Mouse (Mus musculus) cerebellum, postnatal 36 days (tissue): Measurements from ENCODE around the gene Cfap61.

Experiments used
- DNase-seq, 2 experiments: peaks; one replicate each; pipeline ENCODE4 v3.0.0; 2021 to 2022; ENCODE audit warnings: mixed read lengths in 2 of 2

Gene Cfap61

GRCm38 (mm10) chr2:146089157-146089692 is 154.6 kb downstream of the Cfap61 start:
- DNase-seq = no peak

GRCm38 (mm10) chr2:146097532-146097931 is 162.9 kb downstream of the Cfap61 start:
- no peak for DNase-seq

- no peak for DNase-seq
Observed at GRCm38 (mm10) chr2:146098853-146099717, 164.5 kb downstream of the Cfap61 start.

GRCm38 (mm10) chr2:146099838-146100237 is 165.3 kb downstream of the Cfap61 start:
- DNase-seq = no peak

- DNase-seq = no peak
Observed at GRCm38 (mm10) chr2:146100489-146101060, 166.0 kb downstream of the Cfap61 start.

GRCm38 (mm10) chr2:146102600-146102999 is 168.0 kb downstream of the Cfap61 start:
- DNase-seq = no peak

GRCm38 (mm10) chr2:146105341-146105740 is 170.8 kb downstream of the Cfap61 start:
- DNase-seq = no peak

GRCm38 (mm10) chr2:146107980-146108379 is 173.4 kb downstream of the Cfap61 start:
- DNase-seq = no peak

- no peak for DNase-seq
Observed at GRCm38 (mm10) chr2:146109921-146110320, 175.3 kb downstream of the Cfap61 start.

GRCm38 (mm10) chr2:146116282-146116681 is 181.7 kb downstream of the Cfap61 start:
- DNase-seq = no peak

GRCm38 (mm10) chr2:146116726-146117125 is 182.1 kb downstream of the Cfap61 start:
- DNase-seq = no peak

- DNase-seq = no peak
Observed at GRCm38 (mm10) chr2:146117191-146117914, 182.8 kb downstream of the Cfap61 start.

GRCm38 (mm10) chr2:146117915-146118403 is 183.4 kb downstream of the Cfap61 start:
- no peak for DNase-seq

GRCm38 (mm10) chr2:146121551-146121950 is 187.0 kb downstream of the Cfap61 start:
- no peak for DNase-seq

GRCm38 (mm10) chr2:146125129-146125528 is 190.5 kb downstream of the Cfap61 start:
- DNase-seq = no peak

GRCm38 (mm10) chr2:146128622-146129021 is 194.0 kb downstream of the Cfap61 start:
- no peak for DNase-seq

GRCm38 (mm10) chr2:146130514-146130913 is 195.9 kb downstream of the Cfap61 start:
- no peak for DNase-seq

GRCm38 (mm10) chr2:146134275-146134674 is 199.7 kb downstream of the Cfap61 start:
- DNase-seq = no peak

GRCm38 (mm10) chr2:146140711-146141110 is 206.1 kb downstream of the Cfap61 start:
- no peak for DNase-seq

GRCm38 (mm10) chr2:146147306-146147705 is 212.7 kb downstream of the Cfap61 start:
- DNase-seq = no peak

- no peak for DNase-seq
Observed at GRCm38 (mm10) chr2:146147801-146148200, 213.2 kb downstream of the Cfap61 start.

- DNase-seq = no peak
Observed at GRCm38 (mm10) chr2:146149206-146149974, 214.8 kb downstream of the Cfap61 start.
